Comparison of ENCODE assay signal across 8 mouse cellular contexts in genomic region chr6:144181083-144181866, GRCm38 (mm10).
A peak's percentile ranks its signal among the peaks of the same experiment; 100 is the strongest.
DNase-seq lines count a peak whose midpoint lies in the region; ATAC-seq lines count a peak whose summit lies in the region.

No protein-coding gene starts in this region.

- H3K4me1 ChIP-seq in neural tube, embryonic 11.5 days (ENCODE audit: control insufficient read depth, insufficient read depth, low read length), result peaks cover 3% of the 10 kb centered on the region; the same call in 1 of the 2 replicates
- H3K4me1 ChIP-seq in forebrain, embryonic 15.5 days, result peaks cover 27% of the 10 kb centered on the region
- peaks cover 3% of the 10 kb centered on the region; the same call in 1 of the 2 replicates for H3K4me1 ChIP-seq in hindbrain, embryonic 16.5 days (ENCODE audit: control insufficient read depth, insufficient read depth, low read depth, low read length)

- H3K4me3 ChIP-seq in neural tube, embryonic 11.5 days (ENCODE audit: low read depth, low read length), result no peak overlapping the region
- peak overlapping the region; percentile 29 for H3K4me3 ChIP-seq in forebrain, embryonic 15.5 days
- peak overlapping the region; percentile 32 for H3K4me3 ChIP-seq in hindbrain, embryonic 16.5 days (ENCODE audit: low read length)

- no peak for DNase-seq in neural tube, embryonic 11.5 days (ENCODE audit: low spot score)
- no peak for DNase-seq in neural tube, embryonic 10.5 days (ENCODE audit: extremely low spot score, low spot score)
- DNase-seq in lung, postnatal 10 days, result peak; percentile 38
- DNase-seq in thymus, postnatal 4 days, result no peak
- no peak for DNase-seq in B cell, adult 2 months

- 51% methylated on average over 12 of the region's 12 CpGs for WGBS in neural tube, embryonic 11.5 days
- WGBS in forebrain, embryonic 15.5 days, result 14% methylated on average over 12 of the region's 12 CpGs
- WGBS in hindbrain, embryonic 16.5 days, result 35% methylated on average over 12 of the region's 12 CpGs

- 0 out of 2 replicates have a peak overlapping the region, but pooled peaks have one; percentile 4 for H3K27ac ChIP-seq in neural tube, embryonic 11.5 days (ENCODE audit: low read depth, low read length)
- peak overlapping the region; percentile 60 for H3K27ac ChIP-seq in forebrain, embryonic 15.5 days (replicated peaks)
- H3K27ac ChIP-seq in hindbrain, embryonic 16.5 days (ENCODE audit: low read depth, low read length), result peak overlapping the region; percentile 73

- no peak for ATAC-seq in neural tube, embryonic 11.5 days (ENCODE audit: insufficient read depth, low FRiP score, low TSS enrichment)
- no peak for ATAC-seq in forebrain, embryonic 15.5 days (replicated peaks)
- peak; percentile 74; the same call in 1 of the 2 replicates for ATAC-seq in hindbrain, embryonic 16.5 days
- no peak for ATAC-seq in megakaryocyte-erythroid progenitor cell, adult 5-6 weeks (replicated peaks; ENCODE audit: low FRiP score, low TSS enrichment, poor library complexity, severe bottlenecking)

- no peaks in the 10 kb centered on the region for H3K9me3 ChIP-seq in neural tube, embryonic 11.5 days (ENCODE audit: control insufficient read depth, low read length)
- H3K9me3 ChIP-seq in forebrain, embryonic 15.5 days, result no peaks in the 10 kb centered on the region
- no peaks in the 10 kb centered on the region for H3K9me3 ChIP-seq in hindbrain, embryonic 16.5 days (ENCODE audit: control insufficient read depth, low read length)

- no peaks in the 10 kb centered on the region for H3K27me3 ChIP-seq in neural tube, embryonic 11.5 days (ENCODE audit: control insufficient read depth, insufficient read depth, low read length)
- no peaks in the 10 kb centered on the region for H3K27me3 ChIP-seq in forebrain, embryonic 15.5 days
- no peaks in the 10 kb centered on the region for H3K27me3 ChIP-seq in hindbrain, embryonic 16.5 days (replicated peaks; ENCODE audit: control insufficient read depth, insufficient read depth, low read length)

- H3K4me2 ChIP-seq in neural tube, embryonic 11.5 days (ENCODE audit: low read depth), result no peak overlapping the region
- peak overlapping the region; percentile 34 for H3K4me2 ChIP-seq in forebrain, embryonic 15.5 days (replicated peaks)
- peak overlapping the region; percentile 51 for H3K4me2 ChIP-seq in hindbrain, embryonic 16.5 days (ENCODE audit: low read length)

- no peaks in the 10 kb centered on the region for H3K36me3 ChIP-seq in neural tube, embryonic 11.5 days (ENCODE audit: control insufficient read depth, insufficient read depth, low read length)
- H3K36me3 ChIP-seq in forebrain, embryonic 15.5 days, result no peaks in the 10 kb centered on the region
- H3K36me3 ChIP-seq in hindbrain, embryonic 16.5 days (ENCODE audit: control insufficient read depth, insufficient read depth, low read length), result no peaks in the 10 kb centered on the region

- no peak overlapping the region for H3K9ac ChIP-seq in neural tube, embryonic 11.5 days (ENCODE audit: low read length)
- peak overlapping the region; percentile 40; the same call in 1 of the 2 replicates for H3K9ac ChIP-seq in forebrain, embryonic 15.5 days (replicated peaks)
- H3K9ac ChIP-seq in hindbrain, embryonic 16.5 days (ENCODE audit: low read depth, low read length), result peak overlapping the region; percentile 57; the same call in 1 of the 2 replicates

Comparison
In these comparisons a context has a peak if more than half of its experiments do, and no peak if none do; other contexts are left out.
1. H3K27ac ChIP-seq: peak in every context shown above with its lines; median percentile 73 in hindbrain, embryonic 16.5 days; 60 in forebrain, embryonic 15.5 days; 4 in neural tube, embryonic 11.5 days.